Mouse (Mus musculus): ENCODE data around the gene Jag1.

Gene Jag1

DNA sequence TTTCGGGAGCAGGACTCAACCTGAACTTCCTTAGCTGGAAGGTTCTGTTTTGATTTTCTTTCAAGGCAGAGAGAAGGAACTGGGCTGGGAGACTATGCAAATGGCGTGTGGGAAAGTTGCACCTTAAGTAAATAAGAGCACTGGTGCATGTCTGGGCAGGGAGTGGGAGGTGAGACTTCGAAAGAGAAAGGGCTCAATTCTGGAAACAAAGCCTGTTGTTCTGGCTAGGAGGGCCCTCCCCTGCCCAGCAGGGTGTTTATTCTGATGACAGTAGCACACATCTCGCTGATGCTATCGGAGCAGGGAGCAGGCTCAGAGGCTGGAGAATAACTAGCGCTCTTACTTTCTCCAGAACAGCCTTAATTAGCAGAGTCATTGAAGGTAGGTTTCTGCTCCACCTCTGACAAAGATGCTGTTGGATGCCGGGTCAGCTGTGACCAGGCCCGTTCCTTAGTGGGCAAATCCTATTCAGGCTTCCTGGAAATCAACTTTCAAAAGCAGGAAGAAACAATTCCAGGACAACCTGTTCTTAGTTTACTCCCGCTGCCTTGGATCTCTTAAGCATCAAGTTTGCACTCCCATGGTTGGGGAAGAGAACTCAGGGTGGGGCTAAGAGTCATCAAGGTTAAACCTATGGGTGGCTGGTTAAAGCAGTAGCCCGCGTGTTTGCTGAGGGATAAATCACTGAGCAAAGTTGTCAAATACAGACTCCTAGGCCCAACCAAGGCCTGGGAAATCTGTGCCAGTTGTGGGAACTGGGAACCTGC is 18.0 kb downstream of the Jag1 start:
- DNase-seq, result peak; percentile 21

DNA sequence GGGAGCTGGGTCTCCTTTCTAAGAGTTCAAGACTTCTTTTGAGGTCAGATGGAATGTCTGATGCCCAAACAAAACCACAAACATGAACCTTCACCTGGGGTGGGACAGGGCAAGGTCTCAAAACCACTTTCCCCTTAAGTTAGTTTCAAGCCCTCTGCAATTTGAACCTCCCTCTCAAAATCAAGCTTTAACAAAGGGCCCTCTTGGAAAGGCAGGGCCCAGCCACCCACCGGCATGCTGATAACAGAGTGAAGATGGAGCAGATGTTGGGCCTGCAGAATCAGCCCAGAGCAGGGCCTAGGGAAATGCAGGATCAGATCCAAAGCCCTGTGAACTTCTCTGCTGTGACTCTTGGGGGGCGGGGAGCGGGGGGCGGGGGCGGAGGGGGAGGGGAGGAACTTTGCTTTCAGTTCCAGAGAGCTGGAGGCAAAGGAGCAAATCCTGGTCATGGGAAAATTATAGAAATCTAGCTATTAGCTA is 19.4 kb downstream of the Jag1 start:
- DNase-seq, result no peak

DNA sequence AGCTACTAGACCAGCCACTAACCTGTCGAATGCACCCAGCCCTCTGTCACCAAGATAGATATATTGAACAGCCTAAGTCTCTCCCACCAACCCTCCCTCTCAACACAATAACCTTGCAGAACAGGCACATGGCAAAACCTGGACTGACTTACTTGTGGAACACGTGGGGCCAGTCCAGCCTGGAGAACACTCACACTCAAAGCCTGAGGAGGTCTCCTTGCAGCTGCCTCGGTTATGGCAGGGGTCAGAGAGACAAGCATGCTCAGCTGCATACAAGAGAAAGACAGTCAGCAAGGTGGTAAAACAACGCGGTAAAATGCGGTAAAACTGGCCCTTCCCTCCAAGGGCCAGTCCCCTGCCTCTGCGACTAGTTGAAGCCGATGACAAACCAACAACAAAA is 22.1 kb downstream of the Jag1 start:
- DNase-seq, result no peak

DNA sequence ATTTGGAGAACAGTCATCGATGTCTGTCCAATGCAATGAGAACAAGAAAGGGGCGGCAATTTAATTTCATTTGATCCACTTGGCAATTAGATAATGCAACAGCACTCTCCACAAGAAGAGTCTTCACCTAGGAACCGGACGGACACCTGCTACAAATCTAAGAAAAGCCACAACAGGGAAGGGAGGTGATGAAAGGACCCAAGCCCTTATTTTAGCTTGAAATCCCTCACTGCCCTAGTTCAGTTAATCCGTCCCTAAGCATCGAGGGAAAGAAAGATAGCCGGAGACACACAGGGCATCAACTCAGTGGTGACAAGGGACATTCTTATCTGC is 23.2 kb downstream of the Jag1 start:
- DNase-seq, result no peak

DNA sequence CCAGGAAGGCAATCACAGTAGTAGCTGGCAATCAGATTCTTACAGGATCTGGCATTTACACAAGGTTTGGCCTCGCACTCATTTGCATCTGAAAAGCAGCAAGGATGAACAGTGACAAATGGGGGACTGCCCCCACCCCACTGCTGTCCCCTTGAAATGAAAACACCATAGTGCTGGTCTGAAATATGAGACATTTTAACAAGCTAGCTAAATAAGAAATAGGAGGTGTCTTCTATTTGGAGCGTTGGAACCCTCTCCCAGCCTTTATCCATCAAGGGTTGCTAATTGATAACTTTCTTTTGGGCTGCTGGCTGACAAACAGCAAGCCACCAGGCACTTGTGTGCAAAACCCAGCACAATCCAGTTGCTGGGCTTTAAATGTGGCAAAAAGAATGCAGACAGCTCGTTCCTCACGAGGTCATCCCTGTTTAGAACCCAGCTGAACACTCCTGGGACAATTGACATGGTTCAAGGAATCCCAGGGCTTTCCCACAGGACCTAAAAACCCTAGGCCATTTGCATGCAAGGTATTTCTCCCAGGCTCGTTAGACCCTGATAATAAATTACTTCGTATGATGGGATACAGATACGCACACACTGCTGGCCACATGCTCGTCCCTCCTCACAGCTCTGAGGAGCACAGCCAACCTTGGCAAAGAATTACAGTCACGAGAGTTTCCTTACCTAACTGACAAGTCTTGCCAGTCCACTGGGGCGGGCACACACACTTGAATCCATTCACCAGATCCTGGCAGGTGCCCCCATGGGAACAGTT is 23.7 kb downstream of the Jag1 start:
- DNase-seq, result no peak

DNA sequence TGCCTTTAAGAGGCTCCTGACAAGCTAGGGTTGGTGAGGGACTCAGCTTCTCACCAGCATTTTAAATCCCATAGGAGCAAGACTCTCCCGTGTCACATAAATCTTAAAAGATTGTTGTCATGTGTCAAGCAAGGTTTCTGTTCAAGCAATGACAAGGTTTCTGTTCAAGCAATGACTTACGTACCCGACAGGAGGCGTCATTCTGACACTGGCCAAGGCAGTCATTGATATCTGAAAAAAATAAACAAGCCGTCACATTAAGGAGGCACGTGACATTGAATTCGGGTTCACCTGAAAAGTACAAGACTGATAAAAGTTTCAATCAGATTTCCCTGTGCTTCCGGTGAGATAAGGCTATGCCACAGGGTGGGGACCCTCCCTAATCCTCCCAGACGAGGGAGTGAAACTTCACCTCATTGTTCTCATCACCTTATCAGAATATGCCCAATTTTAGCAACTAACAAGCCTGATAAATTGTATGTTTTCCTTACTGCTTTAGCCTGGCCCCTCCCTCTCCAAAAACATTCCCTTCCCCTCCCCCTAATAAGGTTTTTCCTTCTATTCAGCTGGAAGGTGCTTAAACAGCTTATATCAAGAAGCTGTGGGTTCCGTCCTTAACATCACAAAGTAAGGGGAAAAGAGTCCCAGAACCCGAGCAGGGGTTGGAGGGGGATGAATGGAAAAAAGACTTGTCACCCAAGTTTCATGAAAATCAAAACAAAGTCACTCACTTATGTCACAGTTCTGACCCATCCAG is 24.5 kb downstream of the Jag1 start:
- no peak for DNase-seq

DNA sequence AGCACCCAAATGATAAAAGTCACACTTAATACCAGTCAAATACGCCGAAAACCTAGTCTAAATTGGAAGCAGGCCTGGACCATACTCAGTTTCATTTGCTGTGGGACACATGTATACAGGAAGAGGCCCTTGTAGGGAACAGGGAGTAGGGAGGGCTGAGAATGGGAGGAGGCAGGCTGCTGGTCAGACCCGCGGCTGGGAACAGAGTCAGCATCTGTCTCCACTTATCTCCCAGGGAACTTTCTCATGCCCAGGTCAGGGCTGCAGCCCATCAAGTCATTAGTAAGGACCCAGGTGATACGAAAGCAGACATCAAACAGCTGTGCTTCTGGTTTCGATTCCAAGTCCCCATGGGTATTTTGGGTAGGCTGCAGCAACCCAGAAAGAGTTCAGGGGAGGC is 28.7 kb downstream of the Jag1 start:
- no peak for DNase-seq

DNA sequence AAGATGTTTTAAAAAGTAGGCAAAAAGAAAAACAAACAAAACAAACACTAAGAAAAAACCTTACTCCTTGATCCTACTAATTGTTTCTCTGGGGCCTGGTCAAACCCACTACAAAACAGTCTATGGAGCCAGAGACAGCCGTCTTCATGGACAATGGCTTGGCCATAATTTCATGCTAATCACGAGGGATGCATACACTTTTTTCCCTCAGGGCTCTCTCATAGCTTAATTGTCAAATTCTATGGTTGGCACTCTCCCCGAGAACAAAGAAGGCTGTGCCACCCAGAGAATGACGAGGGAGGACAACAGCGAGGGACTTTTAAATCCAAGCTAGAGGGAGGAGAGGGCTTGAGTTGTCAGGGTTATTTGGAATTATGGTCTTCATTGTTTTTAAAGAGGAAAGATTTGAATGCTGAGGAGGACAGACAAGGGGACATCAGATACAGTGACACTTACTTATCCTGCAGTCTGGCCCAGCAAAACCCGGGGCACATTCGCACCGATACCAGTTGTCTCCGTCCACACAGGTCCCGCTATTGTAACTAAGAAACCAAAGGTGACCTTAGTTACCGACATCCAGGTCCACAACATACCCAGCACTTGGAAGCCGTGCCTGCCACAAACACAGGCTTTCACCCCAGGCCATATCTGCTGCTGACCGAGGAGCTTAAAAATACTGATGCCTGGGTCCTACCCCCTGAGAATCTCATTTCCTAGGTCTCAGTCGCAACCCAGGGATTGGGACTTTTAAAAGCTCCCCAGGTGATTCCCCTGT is 29.6 kb downstream of the Jag1 start:
- DNase-seq, result no peak

DNA sequence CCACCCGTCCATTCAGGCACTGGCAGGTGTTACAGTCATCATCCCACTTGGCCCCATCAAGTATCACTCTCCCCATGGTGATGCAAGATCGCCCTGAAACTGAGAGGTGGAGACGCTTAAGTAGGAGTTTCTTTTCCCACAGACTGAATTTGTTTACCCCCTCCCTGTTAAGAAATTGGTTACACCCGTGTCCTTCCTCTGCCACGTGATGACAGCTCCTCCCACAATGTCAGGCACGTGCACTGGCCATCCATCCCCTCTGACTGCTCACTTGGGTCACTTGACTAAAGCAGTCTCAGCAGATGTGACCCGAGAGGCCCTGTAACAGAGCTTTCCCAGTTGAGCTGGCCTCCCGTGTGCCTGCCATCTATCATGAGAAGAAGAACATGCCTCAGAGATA is 31.2 kb downstream of the Jag1 start:
- peak; percentile 52 for DNase-seq

DNA sequence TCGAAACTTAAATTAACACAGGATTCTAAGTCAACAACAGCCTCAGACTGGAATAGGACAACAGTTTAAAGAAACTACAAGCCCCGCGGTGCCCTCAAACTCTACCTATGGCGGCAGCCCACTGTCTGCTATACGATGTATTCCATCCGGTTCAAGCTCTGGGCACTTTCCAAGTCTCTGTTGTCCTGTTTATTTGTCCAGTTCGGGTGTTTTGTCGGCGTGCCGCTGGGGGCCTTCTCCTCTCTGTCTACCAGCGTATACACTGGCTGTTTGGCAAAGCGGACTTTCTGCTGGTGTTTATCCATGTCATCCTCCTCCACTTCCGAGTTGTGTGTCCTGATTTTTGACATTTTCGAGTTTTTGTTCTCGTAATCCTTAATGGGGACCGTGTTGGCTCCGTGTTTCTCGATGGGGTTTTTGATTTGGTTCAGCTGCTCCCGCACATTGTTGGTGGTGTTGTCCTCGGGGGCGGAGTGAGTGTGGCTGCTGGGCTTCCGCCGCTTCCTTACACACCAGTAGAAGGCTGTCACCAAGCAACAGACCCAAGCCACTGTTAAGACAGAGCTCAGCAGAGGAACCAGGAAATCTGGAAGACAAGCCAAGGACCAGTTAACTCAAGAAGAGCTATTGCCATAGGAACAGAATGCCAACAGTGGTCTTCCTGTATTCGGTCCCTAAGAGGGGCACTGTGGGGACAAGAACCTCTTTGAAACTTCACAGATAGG is 33.4 kb downstream of the Jag1 start:
- peak; percentile 50 for DNase-seq

DNA sequence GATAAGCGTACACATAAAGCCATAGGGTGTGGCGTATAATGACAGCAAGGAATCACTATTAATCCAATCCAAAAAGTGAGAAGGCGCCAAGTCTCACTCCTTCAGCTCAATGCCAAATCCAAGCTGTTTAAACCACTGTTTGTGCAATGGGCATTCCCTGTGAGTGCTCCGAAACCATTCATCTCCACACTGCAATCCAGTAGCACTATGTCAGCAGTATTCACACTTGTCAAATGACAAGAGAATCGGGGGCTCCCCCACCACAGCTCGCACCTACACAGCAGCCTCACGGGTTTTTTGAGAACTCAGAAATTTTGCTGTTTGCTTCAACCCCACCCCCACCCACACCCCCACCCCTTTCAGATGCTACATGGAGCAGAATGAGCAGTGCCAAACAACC is 35.4 kb downstream of the Jag1 start:
- no peak for DNase-seq

DNA sequence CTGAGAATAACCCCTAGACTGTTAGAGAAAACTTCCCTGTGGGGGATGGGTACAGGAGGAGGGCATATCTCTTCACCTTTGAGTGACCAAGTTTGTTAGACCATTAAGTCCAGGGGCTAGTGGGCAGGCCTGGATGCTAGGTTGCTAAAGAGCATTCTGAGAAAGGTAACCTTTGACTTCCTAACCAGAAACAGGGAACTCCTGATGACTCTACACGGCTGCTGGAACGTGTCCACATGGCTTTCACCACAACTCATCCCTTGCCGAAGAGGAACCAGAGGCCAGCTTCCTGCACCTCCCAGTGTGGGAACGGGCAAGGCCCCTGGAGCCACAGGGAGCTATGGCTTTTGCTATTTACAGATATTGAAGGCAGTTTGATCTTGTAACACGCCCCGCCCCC is 36.0 kb downstream of the Jag1 start:
- peak; percentile 62 for DNase-seq

DNA sequence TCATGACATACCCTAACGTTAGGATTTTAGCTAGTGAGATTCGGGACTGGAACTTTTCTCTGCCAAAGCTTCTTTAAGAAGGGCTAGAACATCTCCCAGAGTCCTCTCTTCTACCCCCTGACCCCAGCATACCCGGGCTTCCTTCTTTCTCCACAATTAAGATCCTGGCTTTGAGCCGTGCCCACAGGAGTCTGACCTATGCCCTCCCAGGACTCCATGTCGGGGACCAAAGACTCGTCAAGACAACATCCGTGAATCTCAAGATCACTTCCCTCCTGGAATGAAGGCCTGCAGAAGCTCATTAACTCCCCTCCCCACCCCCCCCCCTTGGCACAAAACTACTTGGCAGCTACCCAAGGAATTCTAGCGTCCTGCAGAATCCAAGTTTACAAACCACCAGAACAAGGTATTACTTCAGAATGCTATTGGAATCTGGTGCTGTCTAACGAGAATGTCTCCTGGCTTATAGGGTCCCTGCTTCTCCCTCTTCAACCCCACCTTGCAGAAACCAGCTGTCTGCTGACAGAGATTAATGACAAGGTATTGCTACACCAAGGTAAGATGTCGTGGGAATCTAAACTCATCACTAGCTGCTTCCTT is 36.6 kb downstream of the Jag1 start:
- no peak for DNase-seq

DNA sequence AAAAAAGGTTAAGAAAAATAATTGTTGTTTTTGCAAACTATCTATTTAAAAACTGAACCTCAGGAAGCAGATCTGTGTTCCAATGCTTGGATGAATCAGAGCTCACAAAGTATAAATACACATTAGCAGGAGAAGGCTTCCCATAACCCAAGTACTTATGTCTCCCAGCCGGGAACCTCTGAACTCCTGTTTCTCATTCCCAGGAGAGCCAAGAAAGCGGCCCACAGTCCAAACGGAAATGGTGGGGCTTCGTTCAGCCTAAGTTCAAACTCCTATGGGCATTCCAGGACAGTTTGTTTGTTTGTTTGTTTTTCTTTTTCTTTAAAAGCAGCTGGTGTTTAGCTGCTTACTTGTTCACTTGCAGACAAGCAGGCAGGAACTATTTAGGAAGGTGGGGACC is 37.7 kb downstream of the Jag1 start:
- no peak for DNase-seq

DNA sequence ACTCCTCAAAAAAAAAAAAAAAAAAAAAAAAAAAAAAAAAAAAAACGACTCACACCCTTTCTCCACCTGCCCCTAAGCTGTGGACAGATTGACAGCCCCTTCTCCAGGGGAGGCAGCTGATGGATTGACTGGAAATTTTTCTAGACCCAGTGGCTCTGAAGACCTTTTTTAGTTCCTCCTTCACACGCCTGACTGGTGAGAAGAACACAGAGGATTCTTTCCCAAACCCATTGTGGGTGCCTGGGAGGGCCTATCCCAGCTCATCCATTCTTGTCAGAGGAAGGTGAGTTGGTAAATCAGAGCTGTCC is 42.2 kb downstream of the Jag1 start:
- no peak for DNase-seq

DNA sequence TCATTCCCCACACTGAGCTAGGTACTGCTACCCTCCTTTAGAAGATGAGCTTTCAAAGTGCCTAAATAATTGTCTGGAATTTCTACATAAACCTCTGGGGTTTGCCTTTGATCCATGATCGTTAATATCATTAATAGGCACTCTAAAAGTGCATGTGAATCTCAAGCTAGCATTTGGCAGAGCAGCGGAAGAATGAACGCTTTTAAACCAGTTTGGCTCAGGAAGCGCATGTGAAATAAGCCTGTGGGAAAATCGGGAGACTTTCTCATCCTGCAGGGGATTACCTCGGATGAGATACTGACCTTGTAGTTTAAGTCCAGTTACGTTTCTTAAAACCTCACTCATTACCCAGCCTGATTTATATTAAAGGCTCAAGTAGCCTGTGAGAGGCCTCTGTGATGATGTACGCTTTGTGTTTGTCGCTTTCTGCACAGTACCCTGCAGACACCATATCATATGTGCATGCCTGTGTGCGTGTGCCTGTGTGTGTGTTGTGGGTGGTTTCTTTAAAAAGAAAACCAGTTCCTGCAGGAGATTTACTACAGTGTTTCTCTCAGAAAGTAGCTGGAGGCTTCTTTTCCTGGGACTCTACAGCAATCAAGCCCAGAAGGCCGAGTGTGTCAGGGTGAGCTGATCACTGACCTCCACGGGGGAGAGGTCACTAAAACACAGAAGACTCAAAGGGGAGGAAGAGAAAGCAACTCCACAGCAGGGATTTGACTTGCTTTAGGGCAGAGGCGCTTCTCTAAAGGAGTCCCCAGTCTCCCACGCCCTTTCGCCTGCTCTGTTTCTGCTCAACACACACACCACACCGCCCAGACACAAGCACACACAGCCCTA is 42.8 kb downstream of the Jag1 start:
- no peak for DNase-seq

DNA sequence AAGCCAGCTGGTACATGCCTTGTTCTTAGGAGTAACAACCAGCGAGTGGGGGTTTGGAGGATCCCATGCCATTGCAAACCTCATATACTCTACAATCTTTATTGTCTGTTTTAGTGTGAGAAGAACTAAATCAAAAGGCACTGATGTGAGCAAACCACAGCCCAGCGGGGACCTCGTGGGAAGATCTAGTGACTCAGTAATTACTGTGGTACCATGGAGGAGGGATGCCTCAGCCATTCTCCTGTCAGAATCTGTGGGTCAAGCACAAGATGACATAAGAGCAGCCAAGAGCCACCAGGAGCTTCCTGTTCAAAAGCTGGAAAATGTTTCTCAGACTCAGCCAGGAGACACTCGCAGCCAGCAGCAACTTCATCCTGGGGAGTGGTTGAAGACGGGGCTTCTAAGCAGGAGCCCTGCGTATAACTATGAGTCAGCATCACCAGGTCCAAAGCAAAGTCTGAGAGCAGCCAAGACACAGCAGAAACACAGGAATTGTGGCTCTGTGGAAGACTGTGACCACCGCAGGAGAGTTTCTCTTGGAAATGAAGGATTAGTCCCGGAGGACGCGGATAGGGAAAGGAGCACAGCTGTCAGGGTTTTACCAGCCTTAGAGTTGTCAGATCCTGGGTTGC is 48.8 kb downstream of the Jag1 start:
- DNase-seq, result no peak

DNA sequence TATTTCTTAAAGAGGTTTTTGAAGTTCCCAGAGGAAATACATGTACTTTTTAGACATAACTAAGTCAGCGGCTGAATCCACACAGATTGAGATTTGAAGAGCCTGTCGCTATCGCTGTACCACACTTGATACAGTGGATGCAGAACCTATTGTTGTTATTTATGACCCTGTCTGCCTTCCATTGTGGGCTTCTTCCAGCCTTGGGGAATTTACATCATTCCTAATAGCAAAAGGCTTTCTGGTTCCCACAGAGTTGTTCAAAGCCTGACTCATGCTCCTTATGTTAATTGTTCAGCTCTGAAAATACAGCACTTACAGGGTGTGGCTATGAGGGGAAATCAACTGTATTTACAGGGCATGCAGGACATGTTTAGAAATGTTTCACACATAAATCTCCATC is 51.9 kb downstream of the Jag1 start:
- no peak for DNase-seq

DNA sequence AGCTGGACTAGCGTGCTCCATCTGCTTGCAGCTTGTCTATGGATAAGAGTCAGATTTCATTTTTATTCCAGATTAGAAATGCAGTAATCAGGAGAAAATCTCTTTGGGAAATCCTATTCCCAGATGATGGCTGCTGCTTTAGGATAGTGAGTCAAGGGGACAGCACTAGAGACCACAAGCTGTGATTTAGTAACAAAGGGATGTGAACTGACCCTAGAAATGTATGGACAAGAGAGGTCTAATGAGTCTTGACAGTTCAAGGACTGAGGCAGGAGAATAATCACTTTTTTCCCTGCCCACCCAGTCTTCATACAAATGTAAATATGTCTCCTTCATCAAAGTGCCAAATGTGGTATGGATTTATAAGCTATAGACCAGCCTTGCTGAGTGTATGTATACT is 52.6 kb downstream of the Jag1 start:
- no peak for DNase-seq

DNA sequence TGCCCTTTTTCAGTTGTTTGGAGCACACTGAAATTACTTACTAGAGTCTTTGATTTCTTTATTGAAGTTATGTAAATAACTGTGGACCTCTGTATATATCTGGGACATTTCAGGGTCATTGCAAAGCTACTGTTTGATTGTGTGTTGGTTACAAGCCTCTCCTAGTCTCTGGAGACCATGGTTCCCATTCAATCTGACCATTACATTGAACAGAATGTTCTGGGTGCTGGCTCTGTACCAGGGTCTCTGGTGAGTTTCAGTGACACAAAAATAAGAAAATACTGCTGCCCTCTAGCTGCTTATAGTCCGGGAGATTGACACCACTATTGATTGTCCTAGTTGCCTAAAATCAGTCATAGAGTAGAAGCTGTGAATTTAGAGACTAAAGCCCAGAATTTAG is 66.5 kb downstream of the Jag1 start:
- peak; percentile 41 for DNase-seq

DNA sequence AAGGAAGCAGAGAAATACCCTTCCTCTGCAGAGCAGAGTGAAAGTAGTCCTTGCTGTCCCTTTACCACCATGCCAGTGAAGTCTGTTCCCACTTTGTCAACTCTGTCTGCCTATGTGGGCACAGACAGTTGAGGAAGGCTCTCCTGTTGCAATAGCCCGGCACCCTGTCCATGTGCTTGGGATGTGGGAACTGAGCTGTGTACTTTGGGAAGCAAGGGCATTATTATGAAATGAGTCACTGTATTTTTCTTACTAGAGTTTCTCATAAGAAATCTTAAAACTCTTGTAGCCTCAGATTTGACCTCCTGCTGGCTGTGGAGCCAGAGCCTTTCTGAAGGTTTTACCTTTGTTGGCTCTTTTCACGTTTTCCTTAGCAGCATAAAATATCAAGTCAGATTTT is 67.1 kb downstream of the Jag1 start:
- DNase-seq, result peak; percentile 27
